Mouse (Mus musculus): Measurements from ENCODE around the gene Pmp22.

The Pmp22 gene

GRCm38 (mm10) chr11:63162806-63163205 is 34.0 kb downstream of the Pmp22 start:
- no peak for DNase-seq (ENCODE audit: low spot score)

DNA sequence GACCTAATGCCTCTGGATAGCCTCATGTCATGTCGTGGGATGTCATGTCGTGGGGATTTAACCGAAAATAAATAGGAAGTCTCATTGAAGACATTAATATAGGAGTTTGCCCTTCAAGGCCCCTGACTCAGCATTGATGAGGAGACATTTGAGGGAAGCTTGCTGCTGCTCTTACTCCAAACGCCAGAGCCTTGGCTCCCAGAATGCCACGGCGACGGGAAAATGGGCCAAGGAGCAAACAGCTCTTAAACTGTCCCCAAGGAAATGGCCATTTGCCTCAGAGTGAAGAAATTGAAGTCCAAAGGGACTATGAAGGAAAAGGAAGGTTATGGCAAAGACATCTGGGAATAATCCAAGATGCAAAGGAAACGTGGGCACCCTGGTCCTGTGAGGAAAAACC is 34.8 kb downstream of the Pmp22 start:
- no peak for DNase-seq (ENCODE audit: low spot score)

- DNase-seq (ENCODE audit: low spot score): no peak
Measured at GRCm38 (mm10) chr11:63163986-63164682, 35.4 kb downstream of the Pmp22 start.

DNA sequence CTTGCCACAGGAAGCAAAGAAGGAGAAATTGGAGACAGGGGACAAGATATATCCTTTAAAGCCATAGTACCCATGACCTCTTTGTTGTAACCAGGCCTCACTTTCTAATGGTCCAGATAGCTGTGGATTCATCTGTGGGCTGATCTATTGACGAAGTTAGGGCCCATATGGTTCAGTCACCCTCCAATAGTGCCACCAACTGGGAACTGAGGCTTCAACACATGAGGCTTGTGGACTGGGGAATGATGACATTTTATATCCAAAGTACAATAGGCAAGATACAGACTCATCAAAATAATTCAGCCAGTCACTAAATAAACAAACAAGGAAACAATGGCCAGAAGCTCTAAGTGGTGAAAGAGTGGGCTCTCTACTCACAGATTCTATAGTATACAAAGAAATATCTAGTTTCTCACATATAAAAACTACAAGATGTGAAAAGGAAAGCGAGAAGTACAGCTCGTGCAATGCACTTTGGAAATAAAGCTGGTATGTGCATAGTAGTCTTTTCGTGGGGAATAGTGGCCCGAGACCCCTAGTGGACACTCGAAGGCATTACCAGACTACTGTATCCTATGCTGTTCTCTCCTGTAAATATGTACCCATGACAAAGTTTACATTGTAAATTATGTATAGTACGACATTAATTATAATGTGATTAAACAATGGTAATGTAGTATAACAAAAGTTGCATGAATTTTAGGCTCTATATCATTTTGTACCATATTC is 36.1 kb downstream of the Pmp22 start:
- no peak for DNase-seq (ENCODE audit: low spot score)

- no peak for DNase-seq (ENCODE audit: low spot score)
Measured at GRCm38 (mm10) chr11:63167826-63168225, 39.0 kb downstream of the Pmp22 start.

DNA sequence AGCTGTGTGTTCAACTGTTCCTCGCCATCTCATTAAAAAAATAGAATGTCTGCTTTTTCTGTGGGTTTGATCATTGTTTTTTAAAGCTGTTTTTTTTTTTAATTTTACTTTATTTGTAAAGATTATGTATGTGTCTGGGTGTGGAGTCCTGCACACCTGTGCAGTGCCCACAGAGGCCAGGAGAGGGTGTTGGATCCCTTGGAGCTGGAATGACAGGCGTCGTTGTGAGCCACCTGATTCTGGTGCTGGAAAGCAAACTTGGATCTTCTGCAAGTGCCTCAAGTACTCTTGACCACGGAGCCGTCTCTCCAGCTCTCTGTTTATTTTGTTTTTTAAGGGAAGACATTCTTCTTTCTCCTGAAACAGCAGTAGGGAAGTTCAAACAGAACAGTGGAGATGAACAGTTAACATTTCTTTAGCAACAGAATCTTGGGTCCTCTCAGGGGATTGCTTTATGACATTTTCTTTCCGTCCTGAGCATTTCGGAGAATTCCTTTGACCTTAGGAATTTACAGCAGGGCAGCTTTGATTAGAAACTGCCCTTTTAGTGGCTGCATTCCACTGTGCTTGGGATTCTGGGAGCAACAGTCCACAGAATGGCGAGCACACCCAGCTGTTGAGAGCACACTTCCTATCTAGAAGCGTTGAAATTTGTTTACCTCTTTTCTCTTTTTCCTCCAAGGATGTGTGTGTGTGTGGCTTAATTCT is 39.9 kb downstream of the Pmp22 start:
- no peak for DNase-seq (ENCODE audit: low spot score)

GRCm38 (mm10) chr11:63171977-63172376 is 43.2 kb downstream of the Pmp22 start:
- DNase-seq (ENCODE audit: low spot score): peak; percentile 26

DNA sequence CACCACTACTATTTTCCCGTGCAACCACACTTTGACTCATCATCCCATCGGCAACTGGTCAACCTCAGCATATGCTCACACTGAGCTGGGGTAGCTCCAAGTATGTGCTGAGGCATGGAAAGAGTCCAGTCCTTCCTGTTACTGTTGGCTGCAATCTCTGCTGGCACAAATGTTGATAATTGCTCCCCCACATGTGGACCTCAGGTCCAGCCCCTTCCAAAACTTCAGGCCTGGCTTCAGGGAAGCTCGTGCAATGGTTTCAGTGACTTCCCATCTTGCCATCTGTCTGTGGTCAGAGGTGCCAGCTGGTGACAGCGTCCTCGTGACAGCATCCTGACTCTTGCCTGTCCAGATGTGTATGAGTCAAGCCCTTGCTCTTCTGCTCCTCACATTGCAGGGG is 44.8 kb downstream of the Pmp22 start:
- no peak for DNase-seq (ENCODE audit: low spot score)

DNA sequence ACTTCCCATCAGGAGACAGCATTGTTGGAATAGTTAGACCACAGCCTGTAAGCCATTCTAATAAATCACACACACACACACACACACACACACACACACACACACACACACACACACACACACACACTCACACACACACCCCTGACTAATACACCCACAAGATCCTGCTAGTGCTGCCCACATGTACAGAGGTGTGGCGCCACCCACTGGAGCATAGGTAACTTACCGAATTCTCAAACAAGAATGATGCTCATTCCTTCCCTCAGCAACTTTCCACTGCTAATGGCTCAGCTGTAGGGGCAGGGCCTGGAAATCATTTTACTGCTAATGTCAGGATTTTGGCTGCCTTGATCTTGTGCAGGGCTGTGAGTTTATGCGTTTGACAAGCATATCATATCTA is 46.5 kb downstream of the Pmp22 start:
- DNase-seq (ENCODE audit: low spot score): no peak

- DNase-seq (ENCODE audit: low spot score): no peak
Measured at GRCm38 (mm10) chr11:63176416-63176815, 47.6 kb downstream of the Pmp22 start.

- DNase-seq (ENCODE audit: low spot score): no peak
Measured at GRCm38 (mm10) chr11:63180262-63181101, 51.7 kb downstream of the Pmp22 start.

DNA sequence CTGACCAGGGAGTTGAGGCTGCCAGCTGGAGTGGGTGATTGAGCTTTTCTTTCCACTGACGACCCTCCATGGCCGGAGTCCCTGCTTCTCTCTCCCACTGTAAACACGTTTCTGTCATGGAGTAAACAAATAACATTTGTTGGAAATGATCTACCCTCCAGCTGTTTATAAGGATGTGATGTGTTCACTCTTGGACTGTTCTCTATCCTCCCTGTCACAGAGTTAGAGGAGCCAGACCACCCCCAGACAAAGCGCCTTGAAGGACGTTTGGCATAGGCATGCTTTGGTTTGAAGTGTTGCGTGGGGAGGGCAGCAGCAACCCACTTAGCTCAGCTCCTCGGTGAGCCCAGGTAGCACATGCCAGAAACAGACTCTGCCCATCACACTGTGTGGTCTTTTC is 60.0 kb downstream of the Pmp22 start:
- no peak for DNase-seq (ENCODE audit: low spot score)

GRCm38 (mm10) chr11:63198070-63198469 is 69.3 kb downstream of the Pmp22 start:
- DNase-seq (ENCODE audit: low spot score): no peak

DNA sequence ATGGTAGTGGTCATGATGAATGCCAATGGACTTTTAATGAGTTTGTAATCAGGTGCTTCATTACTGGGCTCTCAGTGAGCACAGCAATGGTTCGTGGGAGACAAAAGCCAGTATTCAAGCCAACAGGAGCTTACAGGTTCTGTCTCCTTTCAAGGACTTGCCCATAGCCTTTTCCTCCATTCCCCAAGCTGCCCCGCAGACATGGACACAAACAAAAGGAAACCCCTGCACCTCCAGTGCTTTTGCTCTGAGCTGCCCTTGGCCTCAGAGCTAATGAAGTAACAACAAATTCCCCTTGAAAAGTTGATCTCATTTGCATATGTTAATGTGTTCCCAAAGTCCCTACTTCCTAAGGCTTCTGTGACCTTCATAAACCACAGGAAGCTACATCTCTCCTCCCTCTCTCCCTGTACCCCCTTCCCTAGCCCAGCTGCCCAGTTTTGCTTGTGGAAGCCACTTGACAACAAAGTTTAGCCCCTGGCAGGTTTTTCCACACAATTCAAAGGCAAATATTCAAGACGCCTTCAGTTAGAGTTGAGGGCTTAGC is 73.3 kb downstream of the Pmp22 start:
- DNase-seq (ENCODE audit: low spot score): no peak
